Mouse (Mus musculus) bone marrow macrophage, adult 2 months (primary cell): ENCODE data around the gene Nrxn2.

Experiments used
- CTCF ChIP-seq: IDR thresholded peaks from 2 replicates; pipeline ENCODE4 v1.5.1; 2012; ENCODE audit warnings: low read depth, mild to moderate bottlenecking, low read length, moderate library complexity
- POLR2A ChIP-seq: IDR thresholded peaks from 2 replicates; pipeline ENCODE4 v1.6.1; 2012; ENCODE audit warnings: mild to moderate bottlenecking, low read depth, low read length, borderline replicate concordance

- TF ChIP-seq CTCF (no peak), POLR2A (no peak)
These were observed 129.3 kb downstream of the Nrxn2 start for GRCm38 (mm10) chr19:6547801-6548200.
